Mouse (Mus musculus): ENCODE data around the gene Tnrc6b. TPM values are rescaled to one million over a fixed set of nuclear protein-coding genes. Genes with fewer than 3 reads are reported as not detected.
A peak's percentile ranks its signal among the peaks of the same experiment; 100 is the strongest.
"Not testable (repeated sequence)": the region's sequence is repeated elsewhere in the genome, so short reads cannot be mapped to it uniquely, and the experiment has no call there.

Tnrc6b gene
- polyA plus RNA-seq, 1 experiment from 2014 or later: 17.9 TPM

DNA sequence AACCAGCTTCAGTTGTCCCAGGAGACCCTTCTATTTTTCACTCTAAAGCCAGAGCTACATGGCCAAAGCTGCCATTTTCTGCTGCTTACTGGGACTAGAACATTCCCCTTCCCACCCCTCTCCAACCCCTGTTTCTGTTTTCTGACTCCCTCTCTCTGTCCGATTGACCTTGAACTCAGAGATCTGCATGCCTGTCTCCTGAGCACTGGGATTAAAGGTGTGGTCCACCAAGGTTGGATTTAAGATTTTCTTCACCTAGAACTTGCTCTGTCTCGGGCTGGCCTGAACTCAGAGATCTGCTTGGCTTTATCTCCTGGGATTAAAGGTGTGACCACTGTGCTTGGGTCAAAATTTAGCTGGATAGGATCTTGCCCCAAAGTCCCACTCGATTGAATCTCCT, 209.2 kb downstream of the Tnrc6b start:
- 95% methylated on average over 3 of the region's 3 CpGs for WGBS (ENCODE audit: insufficient replicate concordance)

DNA sequence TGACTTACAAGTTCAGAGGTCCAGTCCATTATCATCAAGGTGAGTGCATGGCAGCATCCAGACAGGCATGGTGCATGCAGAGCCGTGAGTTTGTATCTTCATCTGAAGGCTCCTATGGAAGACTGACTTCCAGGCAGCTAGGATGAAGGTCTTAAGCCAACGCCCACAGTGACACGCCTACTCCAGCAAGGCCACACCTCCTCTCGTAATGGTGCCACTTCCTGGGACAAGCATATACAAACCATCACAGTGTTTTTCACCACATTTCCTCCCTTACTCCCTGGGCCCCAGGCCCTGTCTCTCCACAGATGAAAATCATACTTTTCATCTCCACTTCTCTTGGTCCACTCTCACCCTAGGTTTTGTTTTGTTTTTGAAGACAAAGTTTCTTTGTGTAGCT, 210.7 kb downstream of the Tnrc6b start:
- Histone ChIP-seq H3K27ac (ENCODE audit: low read depth, low read length) (no peak overlapping the region), H3K27me3 (ENCODE audit: control insufficient read depth, insufficient read depth, low read length) (no peaks in the 10 kb centered on the region), H3K4me3 (ENCODE audit: low read depth, low read length) (no peak overlapping the region), H3K9me3 (replicated peaks; ENCODE audit: control insufficient read depth, low read length) (no peaks in the 10 kb centered on the region), H3K9ac (ENCODE audit: low read depth, low read length) (no peak overlapping the region), H3K4me2 (no peak overlapping the region), H3K4me1 (ENCODE audit: control insufficient read depth, insufficient read depth, low read length) (no peaks in the 10 kb centered on the region), H3K36me3 (ENCODE audit: control insufficient read depth, insufficient read depth, low read length) (peaks cover 31% of the 10 kb centered on the region)
- ATAC-seq (replicated peaks; ENCODE audit: insufficient number of reproducible peaks, low FRiP score, low TSS enrichment): no peak
- WGBS (ENCODE audit: insufficient replicate concordance): 73% methylated on average over 4 of the region's 4 CpGs

More for the DNA sequence above, 209.2 kb downstream of the Tnrc6b start:
- H3K9ac ChIP-seq (ENCODE audit: low read depth, low read length): no peak overlapping the region
- ATAC-seq (replicated peaks; ENCODE audit: insufficient number of reproducible peaks, low FRiP score, low TSS enrichment): no peak
- no peak overlapping the region for H3K27ac ChIP-seq (ENCODE audit: low read depth, low read length)
- no peak overlapping the region for H3K4me3 ChIP-seq (ENCODE audit: low read depth, low read length)
- no peak overlapping the region for H3K4me2 ChIP-seq
- H3K36me3 ChIP-seq (ENCODE audit: control insufficient read depth, insufficient read depth, low read length): peaks cover 34% of the 10 kb centered on the region
- H3K4me1 ChIP-seq (ENCODE audit: control insufficient read depth, insufficient read depth, low read length): no peaks in the 10 kb centered on the region; the same call in 1 of the 2 replicates
- H3K27me3 ChIP-seq (ENCODE audit: control insufficient read depth, insufficient read depth, low read length): no peaks in the 10 kb centered on the region
- no peaks in the 10 kb centered on the region for H3K9me3 ChIP-seq (replicated peaks; ENCODE audit: control insufficient read depth, low read length)

DNA sequence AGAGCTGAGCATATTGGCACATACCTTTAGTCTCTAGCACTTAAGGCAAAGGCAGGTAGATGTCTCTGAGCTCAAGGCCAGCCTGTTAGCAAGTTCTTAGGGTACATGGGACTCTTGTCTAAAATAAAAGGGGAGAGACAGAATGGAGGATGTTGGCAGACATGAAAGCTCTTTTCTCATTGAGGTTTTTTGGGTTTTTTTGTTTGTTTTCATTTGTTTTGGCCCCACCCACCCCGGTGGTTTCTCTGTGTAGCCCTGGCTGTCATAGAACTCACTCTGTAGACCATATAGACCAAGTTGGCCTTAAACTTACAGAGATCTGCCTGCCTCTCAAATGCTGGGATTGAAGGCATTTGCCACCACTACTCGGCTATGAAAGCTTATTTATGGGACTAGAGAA, 213.1 kb downstream of the Tnrc6b start:
- peaks cover 34% of the 10 kb centered on the region for H3K36me3 ChIP-seq (ENCODE audit: control insufficient read depth, insufficient read depth, low read length)
- H3K4me1 ChIP-seq (ENCODE audit: control insufficient read depth, insufficient read depth, low read length): no peaks in the 10 kb centered on the region
- H3K27me3 ChIP-seq (ENCODE audit: control insufficient read depth, insufficient read depth, low read length): no peaks in the 10 kb centered on the region
- WGBS (ENCODE audit: insufficient replicate concordance): 86% methylated on average over 2 of the region's 2 CpGs
- no peaks in the 10 kb centered on the region for H3K9me3 ChIP-seq (replicated peaks; ENCODE audit: control insufficient read depth, low read length)
- no peak for ATAC-seq (replicated peaks; ENCODE audit: insufficient number of reproducible peaks, low FRiP score, low TSS enrichment)
- H3K9ac ChIP-seq (ENCODE audit: low read depth, low read length): no peak overlapping the region
- no peak overlapping the region for H3K27ac ChIP-seq (ENCODE audit: low read depth, low read length)
- H3K4me2 ChIP-seq: no peak overlapping the region
- H3K4me3 ChIP-seq (ENCODE audit: low read depth, low read length): no peak overlapping the region

DNA sequence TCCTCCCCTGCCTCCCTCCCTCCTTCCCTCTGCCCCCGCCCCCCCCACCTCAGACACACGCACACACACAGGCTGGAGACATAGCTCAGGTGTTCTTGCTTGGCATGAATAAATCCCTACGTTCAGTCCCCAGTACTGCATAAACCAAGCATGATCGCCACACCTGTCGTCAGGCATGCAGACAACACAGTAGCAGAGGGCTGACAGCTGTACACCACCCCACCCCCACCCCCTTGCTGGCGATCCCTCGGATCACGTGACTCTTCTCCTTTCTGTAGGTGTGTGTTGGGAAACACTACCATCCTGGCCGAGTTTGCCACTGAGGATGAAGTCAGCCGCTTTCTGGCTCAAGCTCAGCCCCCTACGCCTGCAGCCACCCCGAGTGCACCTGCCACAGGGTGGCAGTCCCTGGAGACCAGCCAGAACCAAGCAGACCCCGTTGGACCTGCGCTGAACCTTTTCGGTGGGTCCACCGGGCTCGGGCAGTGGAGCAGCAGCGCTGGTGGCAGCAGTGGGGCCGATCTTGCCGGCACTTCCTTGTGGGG, 217.8 kb downstream of the Tnrc6b start:
- H3K9me3 ChIP-seq (replicated peaks; ENCODE audit: control insufficient read depth, low read length): no peaks in the 10 kb centered on the region
- H3K4me1 ChIP-seq (ENCODE audit: control insufficient read depth, insufficient read depth, low read length): peaks cover 5% of the 10 kb centered on the region; the same call in 1 of the 2 replicates
- H3K36me3 ChIP-seq (ENCODE audit: control insufficient read depth, insufficient read depth, low read length): peaks cover 22% of the 10 kb centered on the region
- ATAC-seq (replicated peaks; ENCODE audit: insufficient number of reproducible peaks, low FRiP score, low TSS enrichment): no peak
- no peak overlapping the region for H3K9ac ChIP-seq (ENCODE audit: low read depth, low read length)
- no peak overlapping the region for H3K27ac ChIP-seq (ENCODE audit: low read depth, low read length)
- H3K4me2 ChIP-seq: no peak overlapping the region
- WGBS (ENCODE audit: insufficient replicate concordance): 80% methylated on average over 20 of the region's 20 CpGs
- no peaks in the 10 kb centered on the region for H3K27me3 ChIP-seq (ENCODE audit: control insufficient read depth, insufficient read depth, low read length)
- no peak overlapping the region for H3K4me3 ChIP-seq (ENCODE audit: low read depth, low read length)

DNA sequence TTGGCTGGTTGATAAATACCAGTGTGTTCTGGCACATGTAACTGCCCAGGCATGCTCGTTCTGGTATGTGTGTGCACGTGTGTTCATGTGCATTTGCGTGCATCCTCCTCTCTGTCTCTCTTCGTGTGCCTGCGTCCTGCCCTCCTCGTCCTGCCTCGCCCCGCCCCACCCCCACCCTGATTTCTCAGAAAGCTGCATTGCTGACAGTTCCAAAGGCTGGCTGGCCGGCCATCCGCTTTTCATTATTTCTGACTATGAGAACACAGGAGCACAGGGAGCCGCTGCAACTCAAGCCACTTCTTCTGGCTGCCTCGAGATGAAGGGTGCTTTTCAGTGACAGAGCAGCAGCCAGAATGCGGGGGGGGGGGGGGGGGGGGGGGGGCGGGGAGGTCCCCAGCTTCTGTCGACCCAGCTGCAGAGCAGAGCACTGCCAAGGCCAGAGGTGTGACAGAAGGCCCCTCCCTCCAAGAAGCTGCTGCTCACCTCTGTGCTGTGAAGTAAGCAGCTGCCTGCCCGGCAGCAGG, 219.0 kb downstream of the Tnrc6b start:
- 18% methylated on average over 15 of the region's 16 CpGs for WGBS (ENCODE audit: insufficient replicate concordance)
- Histone ChIP-seq H3K27ac (ENCODE audit: low read depth, low read length) (peak overlapping the region; percentile 41; the same call in 1 of the 2 replicates), H3K36me3 (ENCODE audit: control insufficient read depth, insufficient read depth, low read length) (peaks cover 18% of the 10 kb centered on the region), H3K9me3 (replicated peaks; ENCODE audit: control insufficient read depth, low read length) (no peaks in the 10 kb centered on the region), H3K27me3 (ENCODE audit: control insufficient read depth, insufficient read depth, low read length) (no peaks in the 10 kb centered on the region), H3K4me1 (ENCODE audit: control insufficient read depth, insufficient read depth, low read length) (peaks cover 5% of the 10 kb centered on the region; the same call in 1 of the 2 replicates), H3K4me3 (ENCODE audit: low read depth, low read length) (no peak overlapping the region), H3K4me2 (peak overlapping the region; percentile 22; the same call in 1 of the 2 replicates), H3K9ac (ENCODE audit: low read depth, low read length) (no peak overlapping the region)
- peak; percentile 59; the same call in 1 of the 2 replicates for ATAC-seq (replicated peaks; ENCODE audit: insufficient number of reproducible peaks, low FRiP score, low TSS enrichment)

DNA sequence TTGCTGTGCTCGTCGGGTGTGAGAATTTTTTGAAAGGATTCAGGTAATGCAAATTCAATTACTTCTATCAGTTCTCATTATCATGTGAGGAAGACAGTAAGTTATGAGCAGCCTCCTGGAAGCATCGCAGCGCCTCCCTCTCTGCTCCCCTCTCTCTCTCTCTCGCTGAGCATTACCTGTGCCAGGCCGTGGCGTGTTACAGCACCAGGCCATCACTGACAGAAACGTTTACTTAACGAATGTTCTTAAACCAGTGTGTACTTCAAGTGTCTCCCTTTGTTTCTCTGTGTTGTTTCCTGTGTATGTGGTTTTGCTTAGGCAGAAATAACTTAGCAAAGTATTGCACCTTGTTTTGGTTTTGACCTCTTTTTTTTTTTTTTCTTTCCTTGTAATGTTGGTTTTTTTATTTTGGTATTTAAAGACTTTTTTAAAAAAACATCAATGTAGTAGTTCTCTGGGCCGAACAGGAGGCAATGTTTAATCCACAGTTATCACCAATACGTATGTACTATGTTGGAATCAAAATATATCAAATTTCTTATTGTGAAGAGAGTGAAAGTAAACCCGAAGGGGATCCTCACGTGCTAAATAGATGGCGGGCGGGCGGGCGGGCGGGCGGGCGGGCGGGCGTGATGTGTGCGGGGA, 219.7 kb downstream of the Tnrc6b start:
- peaks cover 18% of the 10 kb centered on the region for H3K36me3 ChIP-seq (ENCODE audit: control insufficient read depth, insufficient read depth, low read length)
- not testable (repeated sequence) for ATAC-seq (replicated peaks; ENCODE audit: insufficient number of reproducible peaks, low FRiP score, low TSS enrichment); H3K27me3 ChIP-seq (ENCODE audit: control insufficient read depth, insufficient read depth, low read length); H3K4me3 ChIP-seq (ENCODE audit: low read depth, low read length); H3K4me2 ChIP-seq; H3K4me1 ChIP-seq (ENCODE audit: control insufficient read depth, insufficient read depth, low read length); H3K9me3 ChIP-seq (replicated peaks; ENCODE audit: control insufficient read depth, low read length); H3K9ac ChIP-seq (ENCODE audit: low read depth, low read length)
- 0 out of 2 replicates have a peak overlapping the region, but pooled peaks have one; percentile 41 for H3K27ac ChIP-seq (ENCODE audit: low read depth, low read length)
- WGBS (ENCODE audit: insufficient replicate concordance): 87% methylated on average over 23 of the region's 23 CpGs

DNA sequence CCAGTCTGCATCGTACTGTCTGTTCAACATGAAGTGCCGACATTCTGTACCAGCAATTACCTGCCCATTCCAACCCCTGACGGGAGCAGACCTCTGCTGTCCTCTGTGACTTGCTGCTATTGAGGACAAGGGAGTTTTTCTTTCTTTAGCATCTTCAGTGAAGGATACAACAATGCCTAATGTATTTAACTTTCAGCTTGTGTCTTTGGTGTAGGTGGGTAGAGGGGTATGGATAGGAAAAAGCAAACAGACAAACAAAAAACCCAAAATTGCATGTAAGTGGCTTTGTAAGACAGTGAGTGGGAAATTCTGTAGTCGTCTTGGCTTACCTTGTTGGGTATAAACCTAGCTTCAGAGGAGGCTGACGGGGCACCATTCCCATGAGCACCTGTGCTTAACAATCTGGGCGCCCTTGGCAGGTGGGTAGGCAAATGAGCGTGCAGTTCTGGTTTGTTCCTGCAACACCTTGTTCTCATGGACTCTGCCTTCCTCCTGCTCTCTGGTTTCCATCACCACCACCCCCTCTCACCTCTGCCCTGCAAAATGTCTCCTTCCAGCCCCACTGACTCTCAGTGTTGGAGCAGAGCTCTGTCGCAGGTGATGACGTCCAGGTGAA, 220.3 kb downstream of the Tnrc6b start:
- no peak for ATAC-seq (replicated peaks; ENCODE audit: insufficient number of reproducible peaks, low FRiP score, low TSS enrichment)
- Histone ChIP-seq H3K36me3 (ENCODE audit: control insufficient read depth, insufficient read depth, low read length) (peaks cover 18% of the 10 kb centered on the region), H3K4me2 (no peak overlapping the region), H3K4me1 (ENCODE audit: control insufficient read depth, insufficient read depth, low read length) (peaks cover 5% of the 10 kb centered on the region; the same call in 1 of the 2 replicates), H3K4me3 (ENCODE audit: low read depth, low read length) (no peak overlapping the region), H3K27me3 (ENCODE audit: control insufficient read depth, insufficient read depth, low read length) (no peaks in the 10 kb centered on the region), H3K9me3 (replicated peaks; ENCODE audit: control insufficient read depth, low read length) (no peaks in the 10 kb centered on the region), H3K9ac (ENCODE audit: low read depth, low read length) (no peak overlapping the region), H3K27ac (ENCODE audit: low read depth, low read length) (no peak overlapping the region)
- 80% methylated on average over 9 of the region's 9 CpGs for WGBS (ENCODE audit: insufficient replicate concordance)

DNA sequence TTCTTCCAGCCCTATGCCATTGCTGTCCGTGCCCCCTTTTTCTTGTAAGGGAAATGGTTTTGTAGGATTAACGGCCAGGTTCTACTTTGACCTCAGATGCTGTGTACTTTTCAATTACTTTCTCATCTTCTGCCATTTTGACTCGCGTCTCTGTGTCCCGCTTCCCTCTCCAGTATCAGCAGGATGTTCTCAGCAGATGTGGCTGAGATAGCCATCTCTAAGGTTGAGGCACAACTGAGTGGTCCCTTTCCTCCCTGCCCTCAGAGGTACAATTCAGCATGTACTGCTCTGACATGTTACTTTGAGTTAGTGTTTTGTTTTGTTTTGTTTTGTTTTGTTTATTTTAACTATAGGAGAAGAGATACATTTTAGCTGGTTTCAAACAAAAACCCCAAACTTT, 223.7 kb downstream of the Tnrc6b start:
- Histone ChIP-seq H3K4me2 (no peak overlapping the region), H3K9me3 (replicated peaks; ENCODE audit: control insufficient read depth, low read length) (no peaks in the 10 kb centered on the region), H3K27me3 (ENCODE audit: control insufficient read depth, insufficient read depth, low read length) (no peaks in the 10 kb centered on the region), H3K27ac (ENCODE audit: low read depth, low read length) (no peak overlapping the region), H3K36me3 (ENCODE audit: control insufficient read depth, insufficient read depth, low read length) (peaks cover 3% of the 10 kb centered on the region), H3K9ac (ENCODE audit: low read depth, low read length) (no peak overlapping the region), H3K4me3 (ENCODE audit: low read depth, low read length) (no peak overlapping the region), H3K4me1 (ENCODE audit: control insufficient read depth, insufficient read depth, low read length) (peaks cover 13% of the 10 kb centered on the region)
- no peak for ATAC-seq (replicated peaks; ENCODE audit: insufficient number of reproducible peaks, low FRiP score, low TSS enrichment)
- 85% methylated on average over 5 of the region's 5 CpGs for WGBS (ENCODE audit: insufficient replicate concordance)

Data from heart, embryonic 11.5 days (tissue).